Mouse (Mus musculus) ES-E14 (cell line): ENCODE data around the gene Prmt8. TPM values are rescaled to one million over a fixed set of nuclear protein-coding genes. Genes with fewer than 3 reads are reported as not detected.

Experiments
- DNase-seq: peaks from one replicate; pipeline ENCODE4 v3.0.0-alpha.2; 2013; ENCODE audit warnings: low read depth, low spot score
- H3K27ac ChIP-seq: 2 replicates; pipeline ENCODE4 v1.5.1; 2012; ENCODE audit warnings: low read depth, mild to moderate bottlenecking, low read length, moderate library complexity, mixed read lengths; ENCODE audit not compliant: poor library complexity, insufficient read depth, severe bottlenecking
- H3K36me3 ChIP-seq: 2 replicates; pipeline ENCODE4 v1.6.1; 2012; ENCODE audit warnings: mild to moderate bottlenecking, low read length, moderate library complexity, mixed read lengths; ENCODE audit not compliant: control insufficient read depth, poor library complexity, insufficient read depth, severe bottlenecking
- H3K4me1 ChIP-seq, 2 experiments: fragments of 150-350 bp in 1 of 2; sonication (generic) in 1 of 2; 2 replicates each; pipeline ENCODE4 v1.6.1; 2012; ENCODE audit warnings: low read length in 2 of 2, mild to moderate bottlenecking in 1 of 2, mixed read lengths in 1 of 2; ENCODE audit not compliant: control insufficient read depth in 2 of 2, insufficient read depth in 2 of 2, poor library complexity in 1 of 2
- H3K4me3 ChIP-seq, 2 experiments: fragments of 150-350 bp in 1 of 2; sonication (generic) in 1 of 2; 2 replicates each; pipeline ENCODE4 v1.5.1; 2012; ENCODE audit warnings: low read length in 2 of 2, low read depth in 1 of 2, mild to moderate bottlenecking in 1 of 2, mixed read lengths in 1 of 2; ENCODE audit not compliant: insufficient read depth in 1 of 2, poor library complexity in 1 of 2, severe bottlenecking in 1 of 2
- H3K9ac ChIP-seq: 2 replicates; pipeline ENCODE4 v1.6.1; 2012; ENCODE audit warnings: low read depth, mild to moderate bottlenecking, low read length, mixed read lengths; ENCODE audit not compliant: poor library complexity, insufficient read depth, severe bottlenecking
- H3K9me3 ChIP-seq: fragments of 150-350 bp; sonication (generic); 2 replicates; pipeline ENCODE4 v1.6.1; 2012; ENCODE audit warnings: low read depth, mild to moderate bottlenecking, low read length; ENCODE audit not compliant: control insufficient read depth, insufficient read depth
- CHD2 ChIP-seq: IDR thresholded peaks from 2 replicates; pipeline ENCODE4 v1.6.1; 2014; ENCODE audit warnings: mild to moderate bottlenecking, low read depth, low read length, inconsistent platforms
- HCFC1 ChIP-seq: IDR thresholded peaks from 2 replicates; pipeline ENCODE4 v1.6.1; 2012; ENCODE audit warnings: low read length, inconsistent platforms, borderline replicate concordance; ENCODE audit not compliant: insufficient read depth
- MAFK ChIP-seq: IDR thresholded peaks from 2 replicates; pipeline ENCODE4 v1.6.1; 2014; ENCODE audit warnings: mild to moderate bottlenecking, low read depth, low read length, inconsistent platforms; ENCODE audit not compliant: insufficient read depth
- ZC3H11A ChIP-seq: IDR thresholded peaks from 2 replicates; pipeline ENCODE4 v1.6.1; 2012; ENCODE audit warnings: low read depth, mild to moderate bottlenecking, inconsistent platforms, low read length, borderline replicate concordance
- ZNF384 ChIP-seq: IDR thresholded peaks from 2 replicates; pipeline ENCODE4 v1.6.1; 2012; ENCODE audit warnings: low read depth, low read length, inconsistent platforms
- in situ Hi-C, 2 experiments: fragments of 600-800 bp; cut with MboI; formaldehyde crosslinking; loops; one replicate each; pipeline ENCODE4 v1.15.1; 2025; ENCODE audit warnings: low sequenced_read_pairs in 2 of 2, inconsistent platforms in 1 of 2; ENCODE audit not compliant: unreplicated experiment in 2 of 2
- total RNA-seq: library from RNA; depleted of rRNA; stranded (reverse); fragments of 300-350 nt; gene quantifications from 2 replicates; pipeline ENCODE4 v1.2.3, GENCODE M21; 2012

Prmt8 gene
- total RNA-seq, 1 experiment = 2.1 TPM

DNA sequence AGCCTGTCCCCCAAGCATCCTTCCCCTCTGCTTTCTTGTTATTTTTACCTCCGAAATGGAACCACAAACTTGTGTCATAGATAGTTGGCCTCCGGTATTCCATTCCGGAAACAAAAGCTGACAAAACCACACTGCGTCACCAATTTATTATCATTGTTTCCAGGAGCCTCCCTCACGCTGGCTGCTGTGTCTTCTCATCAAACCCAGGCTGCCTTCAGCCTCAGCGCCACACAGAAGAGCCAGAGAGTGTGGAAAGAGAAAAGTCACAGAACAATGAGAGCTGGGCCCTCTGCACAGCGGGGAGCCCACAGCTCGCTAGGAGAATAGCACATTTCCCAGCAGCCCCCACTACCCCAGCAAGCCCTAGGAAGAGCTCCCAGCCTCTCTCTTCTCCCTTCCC is 46.1 kb downstream of the Prmt8 start:
- in situ Hi-C loops = no loop called here
- DNase-seq = peak; percentile 26
- Histone ChIP-seq H3K9ac (no peak overlapping the region), H3K36me3 (no peaks in the 10 kb centered on the region), H3K4me1 (peaks cover 0 to 7% of the 10 kb centered on the region in 2 experiments; a peak in 3 of 4 replicates), H3K9me3 (no peaks in the 10 kb centered on the region), H3K27ac (no peak overlapping the region), H3K4me3 (no peak overlapping the region)
- TF ChIP-seq MAFK (no peak), HCFC1 (no peak), ZNF384 (no peak), CHD2 (no peak), ZC3H11A (no peak)

- in situ Hi-C loops = no loop called here
- TF ChIP-seq HCFC1 (no peak), ZC3H11A (no peak), MAFK (no peak), CHD2 (no peak)
- H3K4me1 ChIP-seq = peaks cover 0 to 7% of the 10 kb centered on the region in 2 experiments; a peak in 3 of 4 replicates
Measured at GRCm38 (mm10) chr6:127719875-127720274, 49.4 kb downstream of the Prmt8 start.

GRCm38 (mm10) chr6:127717239-127718137 is 51.8 kb downstream of the Prmt8 start:
- in situ Hi-C loops = no loop called here

More at GRCm38 (mm10) chr6:127719875-127720274, 49.4 kb downstream of the Prmt8 start:
- no peak overlapping the region for H3K9ac ChIP-seq
- no peaks in the 10 kb centered on the region for H3K9me3 ChIP-seq
- H3K27ac ChIP-seq = no peak overlapping the region
- no peaks in the 10 kb centered on the region for H3K36me3 ChIP-seq
- no peak overlapping the region for H3K4me3 ChIP-seq
- DNase-seq = no peak

GRCm38 (mm10) chr6:127715428-127715827 is 53.8 kb downstream of the Prmt8 start:
- TF ChIP-seq ZC3H11A = no peak
- no peak for TF ChIP-seq MAFK
- TF ChIP-seq HCFC1 = no peak
- no peak for TF ChIP-seq ZNF384
- no peak for TF ChIP-seq CHD2
- Histone ChIP-seq H3K4me3 (no peak overlapping the region), H3K27ac (no peak overlapping the region), H3K36me3 (no peaks in the 10 kb centered on the region), H3K4me1 (no peaks in the 10 kb centered on the region), H3K9me3 (no peaks in the 10 kb centered on the region), H3K9ac (no peak overlapping the region)
- in situ Hi-C loops = no loop called here
- DNase-seq = no peak

More at GRCm38 (mm10) chr6:127717239-127718137, 51.8 kb downstream of the Prmt8 start:
- H3K27ac ChIP-seq = no peak overlapping the region
- H3K4me3 ChIP-seq = no peak overlapping the region
- no peaks in the 10 kb centered on the region for H3K9me3 ChIP-seq
- TF ChIP-seq MAFK (no peak), HCFC1 (no peak), CHD2 (no peak), ZNF384 (no peak), ZC3H11A (no peak)
- no peaks in the 10 kb centered on the region for H3K36me3 ChIP-seq
- DNase-seq = no peak
- no peaks in the 10 kb centered on the region for H3K4me1 ChIP-seq
- no peak overlapping the region for H3K9ac ChIP-seq
